Mouse (Mus musculus): ENCODE measurements around the gene Gfra1. TPM values are rescaled to one million over a fixed set of nuclear protein-coding genes. Genes with fewer than 3 reads are reported as not detected.

The Gfra1 gene
- polyA plus RNA-seq, 1 experiment: 44.8 TPM

GRCm38 (mm10) chr19:58250237-58250636 is 205.5 kb downstream of the Gfra1 start:
- DNase-seq (ENCODE audit: low read depth): no peak
- TF ChIP-seq CTCF (IDR thresholded peaks at IDR 0.05; ENCODE audit: borderline replicate concordance, extremely low read depth, insufficient read depth, insufficient read length) (no peak), POLR2A (IDR thresholded peaks at IDR 0.05; ENCODE audit: borderline replicate concordance, extremely low read depth, insufficient read depth, insufficient read length, poor library complexity, severe bottlenecking) (no peak)

- no peak for DNase-seq (ENCODE audit: low read depth)
- TF ChIP-seq POLR2A (IDR thresholded peaks at IDR 0.05; ENCODE audit: borderline replicate concordance, extremely low read depth, insufficient read depth, insufficient read length, poor library complexity, severe bottlenecking): no peak
- TF ChIP-seq CTCF (IDR thresholded peaks at IDR 0.05; ENCODE audit: borderline replicate concordance, extremely low read depth, insufficient read depth, insufficient read length): no peak
These were observed 211.6 kb downstream of the Gfra1 start for GRCm38 (mm10) chr19:58244148-58244547.

GRCm38 (mm10) chr19:58243604-58244003 is 212.1 kb downstream of the Gfra1 start:
- no peak for DNase-seq (ENCODE audit: low read depth)
- no peak for TF ChIP-seq POLR2A (IDR thresholded peaks at IDR 0.05; ENCODE audit: borderline replicate concordance, extremely low read depth, insufficient read depth, insufficient read length, poor library complexity, severe bottlenecking)
- TF ChIP-seq CTCF (IDR thresholded peaks at IDR 0.05; ENCODE audit: borderline replicate concordance, extremely low read depth, insufficient read depth, insufficient read length): no peak

GRCm38 (mm10) chr19:58238325-58238724 is 217.4 kb downstream of the Gfra1 start:
- TF ChIP-seq CTCF (IDR thresholded peaks at IDR 0.05; ENCODE audit: borderline replicate concordance, extremely low read depth, insufficient read depth, insufficient read length) (no peak), POLR2A (IDR thresholded peaks at IDR 0.05; ENCODE audit: borderline replicate concordance, extremely low read depth, insufficient read depth, insufficient read length, poor library complexity, severe bottlenecking) (no peak)
- no peak for DNase-seq (ENCODE audit: low read depth)

- TF ChIP-seq POLR2A (IDR thresholded peaks at IDR 0.05; ENCODE audit: borderline replicate concordance, extremely low read depth, insufficient read depth, insufficient read length, poor library complexity, severe bottlenecking) (no peak), CTCF (IDR thresholded peaks at IDR 0.05; ENCODE audit: borderline replicate concordance, extremely low read depth, insufficient read depth, insufficient read length) (no peak)
- DNase-seq (ENCODE audit: low read depth): peak; percentile 50
These were observed 228.0 kb downstream of the Gfra1 start for GRCm38 (mm10) chr19:58227725-58228124.

- TF ChIP-seq POLR2A (IDR thresholded peaks at IDR 0.05; ENCODE audit: borderline replicate concordance, extremely low read depth, insufficient read depth, insufficient read length, poor library complexity, severe bottlenecking): no peak
- no peak for TF ChIP-seq CTCF (IDR thresholded peaks at IDR 0.05; ENCODE audit: borderline replicate concordance, extremely low read depth, insufficient read depth, insufficient read length)
- no peak for DNase-seq (ENCODE audit: low read depth)
These were observed 228.8 kb downstream of the Gfra1 start for GRCm38 (mm10) chr19:58226882-58227281.

- no peak for TF ChIP-seq CTCF (IDR thresholded peaks at IDR 0.05; ENCODE audit: borderline replicate concordance, extremely low read depth, insufficient read depth, insufficient read length)
- TF ChIP-seq POLR2A (IDR thresholded peaks at IDR 0.05; ENCODE audit: borderline replicate concordance, extremely low read depth, insufficient read depth, insufficient read length, poor library complexity, severe bottlenecking): no peak
- DNase-seq (ENCODE audit: low read depth): peak; percentile 77
These were observed 235.5 kb downstream of the Gfra1 start for GRCm38 (mm10) chr19:58220061-58220831.

- peak; percentile 87 for DNase-seq (ENCODE audit: low read depth)
- TF ChIP-seq CTCF (IDR thresholded peaks at IDR 0.05; ENCODE audit: borderline replicate concordance, extremely low read depth, insufficient read depth, insufficient read length) (no peak), POLR2A (IDR thresholded peaks at IDR 0.05; ENCODE audit: borderline replicate concordance, extremely low read depth, insufficient read depth, insufficient read length, poor library complexity, severe bottlenecking) (no peak)
These were observed 238.1 kb downstream of the Gfra1 start for GRCm38 (mm10) chr19:58217591-58217990.

- no peak for TF ChIP-seq POLR2A (IDR thresholded peaks at IDR 0.05; ENCODE audit: borderline replicate concordance, extremely low read depth, insufficient read depth, insufficient read length, poor library complexity, severe bottlenecking)
- TF ChIP-seq CTCF (IDR thresholded peaks at IDR 0.05; ENCODE audit: borderline replicate concordance, extremely low read depth, insufficient read depth, insufficient read length): no peak
- DNase-seq (ENCODE audit: low read depth): peak; percentile 58
These were observed 249.1 kb downstream of the Gfra1 start for GRCm38 (mm10) chr19:58206496-58207044.

GRCm38 (mm10) chr19:58205470-58205869 is 250.2 kb downstream of the Gfra1 start:
- TF ChIP-seq CTCF (IDR thresholded peaks at IDR 0.05; ENCODE audit: borderline replicate concordance, extremely low read depth, insufficient read depth, insufficient read length) (no peak), POLR2A (IDR thresholded peaks at IDR 0.05; ENCODE audit: borderline replicate concordance, extremely low read depth, insufficient read depth, insufficient read length, poor library complexity, severe bottlenecking) (no peak)
- no peak for DNase-seq (ENCODE audit: low read depth)

- TF ChIP-seq POLR2A (IDR thresholded peaks at IDR 0.05; ENCODE audit: borderline replicate concordance, extremely low read depth, insufficient read depth, insufficient read length, poor library complexity, severe bottlenecking) (no peak), CTCF (IDR thresholded peaks at IDR 0.05; ENCODE audit: borderline replicate concordance, extremely low read depth, insufficient read depth, insufficient read length) (no peak)
- no peak for DNase-seq (ENCODE audit: low read depth)
These were observed 253.1 kb downstream of the Gfra1 start for GRCm38 (mm10) chr19:58202627-58203026.

GRCm38 (mm10) chr19:58199679-58200078 is 256.0 kb downstream of the Gfra1 start:
- TF ChIP-seq POLR2A (IDR thresholded peaks at IDR 0.05; ENCODE audit: borderline replicate concordance, extremely low read depth, insufficient read depth, insufficient read length, poor library complexity, severe bottlenecking) (no peak), CTCF (IDR thresholded peaks at IDR 0.05; ENCODE audit: borderline replicate concordance, extremely low read depth, insufficient read depth, insufficient read length) (no peak)
- DNase-seq (ENCODE audit: low read depth): no peak

Data from brain, embryonic 14.5 days (tissue).